Mouse (Mus musculus) cerebellum, postnatal 36 days (tissue): ENCODE results near the gene Slc3a1.

Experiments used
- DNase-seq, 2 experiments: peaks; one replicate each; pipeline ENCODE4 v3.0.0; 2021 to 2022; ENCODE audit warnings: mixed read lengths in 2 of 2

Slc3a1 gene

DNA sequence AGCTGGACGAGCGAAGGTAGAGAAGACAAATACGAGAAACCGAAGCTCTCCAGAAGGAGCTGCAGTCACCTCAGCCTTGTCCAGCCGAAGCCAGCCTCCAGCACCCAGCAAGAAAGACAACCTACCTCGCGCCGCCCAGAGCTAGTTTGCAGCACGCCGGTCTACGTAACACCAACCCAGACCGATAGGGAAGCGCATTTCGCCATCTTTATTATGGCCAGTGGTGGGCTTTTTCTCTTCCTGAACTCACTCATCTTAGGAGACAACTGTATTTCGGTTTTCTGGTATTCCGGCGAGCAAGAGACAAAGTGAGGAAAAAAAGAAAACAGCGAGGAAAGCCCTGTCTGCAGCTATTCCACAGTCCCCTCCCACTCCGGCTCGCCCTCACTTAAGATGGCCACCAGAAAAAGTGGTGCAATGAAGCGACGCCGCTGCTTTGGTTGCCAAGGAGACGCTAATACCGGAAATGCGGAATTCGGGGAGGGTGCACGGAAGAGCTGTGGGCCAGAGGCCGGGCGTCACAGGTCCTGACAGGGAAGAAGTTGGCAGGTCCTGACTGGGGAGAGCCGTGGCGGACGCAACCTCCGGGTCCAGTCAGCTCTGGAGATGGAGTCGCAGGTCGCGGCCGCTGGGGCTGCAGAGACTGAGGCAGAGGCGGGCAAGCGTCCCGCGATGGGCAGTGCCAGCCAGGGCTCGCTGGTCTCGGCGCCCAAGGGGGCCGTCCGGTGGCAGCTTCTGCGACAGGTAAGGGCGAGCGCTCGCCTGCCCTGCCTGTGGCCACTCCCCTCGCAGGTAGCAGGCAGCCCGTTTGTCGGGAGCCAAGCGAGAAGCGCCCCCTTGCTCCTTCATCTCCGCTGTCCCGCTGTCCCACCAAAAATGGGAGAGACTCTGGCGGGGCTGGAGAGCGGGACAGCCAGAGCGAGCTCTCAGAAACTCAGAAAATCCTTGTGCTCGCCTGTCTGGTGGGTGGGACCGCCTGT lies 62.2 kb downstream of the Slc3a1 start, which contains the start of the genes Prepl and Camkmt:
Gene Prepl (minus strand): TSS at position 122 of the 980 bp plus-strand sequence.
Gene Camkmt (plus strand): TSS at position 433 of the 980 bp plus-strand sequence.
- DNase-seq: peak; percentile 94 to 96

- DNase-seq: no peak
Measured at GRCm38 (mm10) chr17:85091762-85092161, 63.6 kb downstream of the Slc3a1 start.

DNA sequence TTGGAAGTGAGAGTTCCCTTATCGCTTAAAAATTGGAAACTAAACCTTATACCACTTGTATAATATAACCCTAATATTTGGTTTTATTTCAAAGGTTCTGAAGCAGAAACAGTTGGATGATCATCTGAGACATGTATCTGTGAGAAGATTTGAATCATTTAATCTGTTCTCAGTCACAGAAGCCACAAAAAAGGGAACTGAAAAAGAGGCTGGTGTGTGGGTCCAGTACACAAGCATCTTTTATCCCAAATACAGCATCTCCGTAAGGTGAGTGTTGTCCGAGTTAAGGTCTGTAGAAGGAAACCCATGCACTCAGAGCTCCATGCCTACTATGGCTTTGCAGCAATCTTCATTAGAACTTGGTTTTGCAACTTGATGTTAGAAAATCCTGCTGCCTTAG lies 68.2 kb downstream of the Slc3a1 start:
- DNase-seq: no peak

DNA sequence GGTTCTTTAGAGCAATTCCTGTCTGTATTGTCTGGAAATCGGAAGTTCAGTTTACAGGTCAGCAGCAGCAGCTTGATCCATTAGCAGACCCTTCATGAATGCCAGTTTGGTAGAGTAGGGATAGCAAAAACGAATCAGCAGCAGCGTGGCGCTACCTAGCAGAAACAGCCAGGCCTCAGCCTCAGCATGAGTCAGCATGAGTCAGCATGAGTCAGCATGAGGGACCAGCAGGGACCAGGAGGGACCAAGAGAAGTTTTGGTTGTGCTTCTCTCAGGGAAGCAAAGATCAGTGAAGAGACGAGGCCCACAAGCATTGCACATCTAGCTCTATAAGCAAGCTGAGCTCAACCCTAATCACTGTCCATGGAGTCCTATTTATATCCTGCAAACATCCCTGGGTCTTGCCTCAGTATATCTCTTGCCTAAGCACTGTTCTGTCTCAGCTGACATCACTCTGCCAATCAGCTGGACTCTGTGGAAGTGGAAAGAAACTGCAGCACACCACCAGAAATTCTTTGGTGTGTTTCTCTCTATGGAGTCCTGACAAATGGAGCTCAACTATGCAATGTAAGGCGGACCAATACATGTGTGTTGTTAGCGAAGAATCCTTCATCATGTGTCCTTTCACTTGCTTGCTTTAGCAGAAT lies 70.6 kb downstream of the Slc3a1 start:
- no peak for DNase-seq

DNA sequence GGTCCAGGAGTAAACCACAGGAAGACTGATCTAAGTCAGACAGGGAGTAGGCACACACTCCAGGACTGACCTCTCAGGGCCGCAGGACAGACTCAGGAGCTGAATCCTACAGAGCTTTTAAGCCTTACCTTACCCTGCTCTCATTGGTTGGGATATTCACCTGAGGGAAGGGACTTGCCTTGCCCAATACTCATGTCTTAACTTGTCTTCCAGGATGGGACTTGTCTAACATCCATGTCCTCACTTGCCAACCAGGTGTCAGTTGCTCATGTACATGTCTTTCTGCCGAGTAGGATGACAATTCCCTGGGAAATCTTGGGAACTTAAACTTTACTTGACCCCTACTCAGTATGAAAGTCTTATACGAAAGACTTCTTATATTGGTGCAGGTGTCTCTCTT lies 72.1 kb downstream of the Slc3a1 start:
- DNase-seq: no peak

DNA sequence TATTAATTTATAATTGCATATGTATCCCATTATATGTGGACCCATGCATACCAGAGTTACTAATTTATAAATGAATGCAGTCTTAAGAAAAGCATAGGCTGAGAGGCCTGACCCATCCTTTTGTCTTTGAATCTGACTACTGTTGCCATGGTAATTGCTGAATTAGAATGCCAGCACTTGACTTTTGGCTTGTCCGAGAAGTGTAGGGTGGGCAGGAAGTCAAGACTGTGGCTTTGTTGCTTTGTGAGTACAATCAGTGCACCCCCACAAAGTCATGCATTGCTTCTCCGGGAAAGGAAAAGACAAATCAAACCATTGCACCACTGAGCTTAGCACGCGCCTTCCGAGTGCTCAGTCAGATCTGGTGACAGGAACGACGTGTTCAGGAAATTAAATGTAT lies 73.6 kb downstream of the Slc3a1 start:
- DNase-seq: no peak

- DNase-seq: no peak
Measured at GRCm38 (mm10) chr17:85103310-85103709, 75.1 kb downstream of the Slc3a1 start.

GRCm38 (mm10) chr17:85110640-85111039 lies 82.5 kb downstream of the Slc3a1 start:
- DNase-seq: no peak

DNA sequence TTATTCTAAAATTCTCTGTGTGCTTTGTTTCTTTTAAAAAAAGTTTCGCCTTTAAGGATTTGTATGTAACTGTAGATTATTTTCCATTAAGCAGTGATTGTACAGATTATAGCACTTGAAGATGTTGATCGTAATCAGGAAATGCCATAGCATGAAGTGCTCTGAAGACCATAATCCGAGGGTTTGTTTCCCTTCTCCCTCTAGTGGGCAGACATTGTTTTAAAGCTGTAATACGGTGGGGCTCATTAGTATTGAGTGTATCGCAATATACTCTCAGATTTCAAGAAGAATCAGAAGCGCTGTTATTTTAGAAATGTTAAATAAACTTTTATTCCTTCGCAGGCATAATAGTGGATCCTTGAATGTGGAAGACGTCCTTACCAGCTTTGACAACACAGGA lies 85.3 kb downstream of the Slc3a1 start:
- no peak for DNase-seq
